ENCODE assay signal across 13 mouse cellular contexts in genomic region chr4:132387617-132388016, GRCm38 (mm10). TPM values are rescaled to one million over a fixed set of nuclear protein-coding genes. Genes with fewer than 3 reads are reported as not detected.
DNase-seq lines count a peak whose midpoint lies in the region; ATAC-seq and TF ChIP-seq lines count a peak whose summit lies in the region.
"Had no signal": no experiment of that assay in that cellular context is flagged by ENCODE, and none has a peak within 500 bp of the region (broad histone marks: within the 10 kb centered on the region; RNA-seq: fewer than 3 reads in every experiment).

No protein-coding gene starts in this region.

- peak overlapping the region; percentile 14; the same call in 1 of the 2 replicates for H3K27ac ChIP-seq in testis, adult 2 months (ENCODE audit: control insufficient read depth, insufficient read depth, low read depth, low read length)
- H3K27ac ChIP-seq in forebrain, postnatal 0 days (ENCODE audit: low read depth, low read length): no peak overlapping the region
- no peak overlapping the region; the same call in 1 of the 2 replicates for H3K27ac ChIP-seq in left cerebral cortex, adult 2 months
- H3K27ac ChIP-seq: hindbrain, embryonic 15.5 days; neural tube, embryonic 12.5 days had no signal

- intact Hi-C loops in left cerebral cortex, adult 2 months (cut with DNase I): no loop called here

- H3K4me1 ChIP-seq in testis, adult 2 months (ENCODE audit: control insufficient read depth, insufficient read depth, low read length): no peaks in the 10 kb centered on the region
- no peaks in the 10 kb centered on the region for H3K4me1 ChIP-seq in forebrain, postnatal 0 days (ENCODE audit: insufficient read depth)
- H3K4me1 ChIP-seq: hindbrain, embryonic 15.5 days had no signal

- no peaks in the 10 kb centered on the region; the same call in 1 of the 2 replicates for H3K36me3 ChIP-seq in testis, adult 2 months (ENCODE audit: control insufficient read depth, insufficient read depth, low read length)
- H3K36me3 ChIP-seq in forebrain, postnatal 0 days (ENCODE audit: insufficient read depth): no peaks in the 10 kb centered on the region
- H3K36me3 ChIP-seq: hindbrain, embryonic 15.5 days had no signal

- H3K4me2 ChIP-seq in forebrain, postnatal 0 days (ENCODE audit: low read depth): no peak overlapping the region
- H3K4me2 ChIP-seq: hindbrain, embryonic 15.5 days; neural tube, embryonic 12.5 days had no signal

- DNase-seq in gastrocnemius, postnatal 25 days: peak; percentile 34
- no peak for DNase-seq in gastrocnemius, postnatal 4 days (ENCODE audit: low spot score in 2 of 2)
- no peak for DNase-seq in testis, postnatal 10 days (ENCODE audit: low spot score)
- peak; percentile 29 for DNase-seq in heart, postnatal 4 days
- peak; percentile 37 for DNase-seq in testis, postnatal 14 days (ENCODE audit: low spot score)
- DNase-seq in forebrain, postnatal 0 days: no peak
- no peak for DNase-seq in left cerebral cortex, adult 2 months (ENCODE audit: extremely low spot score in 1 of 2, low spot score in 2 of 2)
- DNase-seq: B cell, adult 2 months had no signal

- whole genome bisulfite sequencing in forebrain, postnatal 0 days: 84% methylated on average over 5 of the region's 5 CpGs

- no peaks in the 10 kb centered on the region for H3K27me3 ChIP-seq in testis, adult 2 months (ENCODE audit: control insufficient read depth, insufficient read depth, low read length)
- H3K27me3 ChIP-seq in forebrain, postnatal 0 days (ENCODE audit: insufficient read depth, low read length): no peaks in the 10 kb centered on the region
- H3K27me3 ChIP-seq: hindbrain, embryonic 15.5 days; megakaryocyte, embryonic 14.5 days; neural tube, embryonic 12.5 days; Patski had no signal

- TF ChIP-seq CTCF in testis, adult 2 months (IDR thresholded peaks at IDR 0.05; ENCODE audit: control insufficient read depth, insufficient read depth, insufficient replicate concordance, low read depth, low read length): no peak
- no peak for TF ChIP-seq CTCF in forebrain, postnatal 0 days (IDR thresholded peaks at IDR 0.05; ENCODE audit: low read depth)
- TF ChIP-seq CTCF in left cerebral cortex, adult 2 months (IDR thresholded peaks at IDR 0.05): no peak

- TF ChIP-seq POLR2A in testis, adult 2 months (IDR thresholded peaks at IDR 0.05; ENCODE audit: control insufficient read depth, low read depth, low read length): no peak

- ATAC-seq in forebrain, postnatal 0 days: no peak
- ATAC-seq: Patski had no signal

- no peaks in the 10 kb centered on the region for H3K9me3 ChIP-seq in forebrain, postnatal 0 days (ENCODE audit: low read length)
- H3K9me3 ChIP-seq: hindbrain, embryonic 15.5 days; megakaryocyte, embryonic 14.5 days; neural tube, embryonic 12.5 days had no signal

- no peak overlapping the region for H3K9ac ChIP-seq in forebrain, postnatal 0 days
- H3K9ac ChIP-seq: hindbrain, embryonic 15.5 days; neural tube, embryonic 12.5 days had no signal

- no peak overlapping the region for H3K4me3 ChIP-seq in testis, adult 2 months (ENCODE audit: control insufficient read depth, low read depth, low read length)
- no peak overlapping the region for H3K4me3 ChIP-seq in forebrain, postnatal 0 days (ENCODE audit: low read depth, low read length)
- no peak overlapping the region for H3K4me3 ChIP-seq in left cerebral cortex, adult 2 months
- H3K4me3 ChIP-seq: hindbrain, embryonic 15.5 days; megakaryocyte, embryonic 14.5 days; neural tube, embryonic 12.5 days had no signal

RNA-seq across cellular contexts. Expression of gene Rcc1, which starts 34.2 kb away (rescaled TPM):
- 1 to 10 TPM; 6.5 to 6.6 TPM for total RNA-seq in gastrocnemius, postnatal 25 days (2021)
- 10 to 100 TPM; 25.3 to 27.7 TPM for total RNA-seq in gastrocnemius, postnatal 4 days (2021)
- 179 and 185 TPM in 2 replicates for polyA plus RNA-seq in testis, adult 2 months (2012; rRNA removed)
- total RNA-seq in heart, postnatal 4 days (2021): 10 to 100 TPM; 25.1 to 25.3 TPM
- 19.1 and 22.4 TPM in 2 replicates for total RNA-seq in forebrain, postnatal 0 days (2014; rRNA removed)
- polyA plus RNA-seq in forebrain, postnatal 0 days (2015; fragmentation: Nextera tagmentation; extraction: Ambion mirVana): 23.3 and 24.9 TPM in 2 replicates
- total RNA-seq in left cerebral cortex, adult 2 months (2021): 10 to 100 TPM; 13.0 to 14.3 TPM

RNA-seq across cellular contexts. Expression of gene Phactr4, which starts 34.7 kb away (rescaled TPM):
- 10 to 100 TPM; 10.3 to 10.6 TPM for total RNA-seq in gastrocnemius, postnatal 25 days (2021)
- total RNA-seq in gastrocnemius, postnatal 4 days (2021): 10 to 100 TPM; 25.3 to 25.9 TPM
- 6.6 and 8.5 TPM in 2 replicates for polyA plus RNA-seq in testis, adult 2 months (2012; rRNA removed)
- 10 to 100 TPM; 30.2 to 37.6 TPM for total RNA-seq in heart, postnatal 4 days (2021)
- 3.2 and 3.9 TPM in 2 replicates for total RNA-seq in forebrain, postnatal 0 days (2014; rRNA removed)
- 3.5 and 4.9 TPM in 2 replicates for polyA plus RNA-seq in forebrain, postnatal 0 days (2015; fragmentation: Nextera tagmentation; extraction: Ambion mirVana)
- total RNA-seq in left cerebral cortex, adult 2 months (2021): 1 to 10 TPM; 9.1 to 9.8 TPM

RNA-seq across cellular contexts. Expression of gene Trnau1ap, which starts 58.3 kb away (rescaled TPM):
- total RNA-seq in gastrocnemius, postnatal 25 days (2021): 10 to 100 TPM in 1 of 2 experiments, 1 to 10 TPM in 1; 9.9 to 10.4 TPM
- 10 to 100 TPM; 25.0 to 26.6 TPM for total RNA-seq in gastrocnemius, postnatal 4 days (2021)
- 5.1 and 6.0 TPM in 2 replicates for polyA plus RNA-seq in testis, adult 2 months (2012; rRNA removed)
- 10 to 100 TPM; 33.5 to 39.1 TPM for total RNA-seq in heart, postnatal 4 days (2021)
- total RNA-seq in forebrain, postnatal 0 days (2014; rRNA removed): 57.2 and 62.1 TPM in 2 replicates
- polyA plus RNA-seq in forebrain, postnatal 0 days (2015; fragmentation: Nextera tagmentation; extraction: Ambion mirVana): 62.1 and 75.6 TPM in 2 replicates
- total RNA-seq in left cerebral cortex, adult 2 months (2021): 10 to 100 TPM; 22.4 to 24.9 TPM

Comparison
In these comparisons a context has a peak if more than half of its experiments do, and no peak if none do; other contexts are left out.
1. DNase-seq: peak in gastrocnemius, postnatal 25 days (single experiment), heart, postnatal 4 days (single experiment) and testis, postnatal 14 days (single experiment); none in gastrocnemius, postnatal 4 days (0 of 2), testis, postnatal 10 days (single experiment), forebrain, postnatal 0 days (single experiment) and left cerebral cortex, adult 2 months (0 of 2).